Mouse (Mus musculus) cerebellum, adult 11 months (tissue): ENCODE data around the gene Gm45808.
"Not testable (repeated sequence)": the region's sequence is repeated elsewhere in the genome, so short reads cannot be mapped to it uniquely, and the experiment has no call there.

ENCODE experiments used
- DNase-seq: peaks from one replicate; pipeline ENCODE4 v3.0.0; 2022

Gm45808 gene

GRCm38 (mm10) chr7:45486761-45487415 lies at the start of gene Gm45808:
Gene Gm45808, minus strand, starts transcription at chr7:45486811.
- DNase-seq, result no peak

GRCm38 (mm10) chr7:45535676-45536075 lies 49.1 kb upstream of the Gm45808 start:
- DNase-seq, result no peak

GRCm38 (mm10) chr7:45530643-45531042 lies 44.0 kb upstream of the Gm45808 start:
- no peak for DNase-seq

GRCm38 (mm10) chr7:45529461-45529860 lies 42.9 kb upstream of the Gm45808 start:
- no peak for DNase-seq

GRCm38 (mm10) chr7:45527169-45527568 lies 40.6 kb upstream of the Gm45808 start:
- DNase-seq, result not testable (repeated sequence)

- DNase-seq, result no peak
These were observed 40.0 kb upstream of the Gm45808 start for GRCm38 (mm10) chr7:45526474-45527120.

- DNase-seq, result peak; percentile 95
These were observed 39.3 kb upstream of the Gm45808 start, which contains the start of the genes Ppp1r15a and Plekha4 for GRCm38 (mm10) chr7:45525809-45526473. Gene Ppp1r15a, minus strand, starts transcription at chr7:45526268. Gene Plekha4, plus strand, starts transcription at chr7:45526330.

- no peak for DNase-seq
These were observed 38.4 kb upstream of the Gm45808 start for GRCm38 (mm10) chr7:45524841-45525621.

- no peak for DNase-seq
These were observed 37.1 kb upstream of the Gm45808 start for GRCm38 (mm10) chr7:45523678-45524170.

GRCm38 (mm10) chr7:45522957-45523676 lies 36.5 kb upstream of the Gm45808 start:
- peak; percentile 36 for DNase-seq

GRCm38 (mm10) chr7:45522194-45522752 lies 35.7 kb upstream of the Gm45808 start:
- no peak for DNase-seq

- peak; percentile 78 for DNase-seq
These were observed 35.1 kb upstream of the Gm45808 start for GRCm38 (mm10) chr7:45521728-45522184.

- no peak for DNase-seq
These were observed 34.0 kb upstream of the Gm45808 start for GRCm38 (mm10) chr7:45520605-45521004.

GRCm38 (mm10) chr7:45519345-45520120 lies 32.9 kb upstream of the Gm45808 start:
- no peak for DNase-seq

GRCm38 (mm10) chr7:45518618-45519017 lies 32.0 kb upstream of the Gm45808 start:
- no peak for DNase-seq

- not testable (repeated sequence) for DNase-seq
These were observed 30.2 kb upstream of the Gm45808 start for GRCm38 (mm10) chr7:45516846-45517245.

- DNase-seq, result no peak
These were observed 28.8 kb upstream of the Gm45808 start for GRCm38 (mm10) chr7:45515436-45515835.

GRCm38 (mm10) chr7:45514411-45514810 lies 27.8 kb upstream of the Gm45808 start:
- DNase-seq, result no peak

- peak; percentile 88 for DNase-seq
These were observed 23.5 kb upstream of the Gm45808 start, which contains the start of gene Nucb1 for GRCm38 (mm10) chr7:45509912-45510787. Gene Nucb1, minus strand, starts transcription at chr7:45510406.
